Mouse (Mus musculus) embryonic facial prominence, embryonic 15.5 days (tissue): Measurements from ENCODE around the gene D630003M21Rik. TPM values are rescaled to one million over a fixed set of nuclear protein-coding genes. Genes with fewer than 3 reads are reported as not detected.

ENCODE experiments used
- ATAC-seq: fragments of 200-750 bp; cut with Nextera tagmentation; 2 replicates; pipeline ENCODE4 v1.8.0; 2017; ENCODE audit warnings: low read depth, moderate TSS enrichment; ENCODE audit not compliant: insufficient number of reproducible peaks, low FRiP score, low TSS enrichment
- H3K27ac ChIP-seq: fragments of 300-500 bp; sonication (generic); replicated peaks from 2 replicates; pipeline ENCODE4 v1.5.1; 2015; ENCODE audit warnings: mild to moderate bottlenecking, inconsistent platforms
- H3K27me3 ChIP-seq: fragments of 300-500 bp; sonication (generic); 2 replicates; pipeline ENCODE4 v1.6.1; 2015; ENCODE audit warnings: inconsistent platforms
- H3K36me3 ChIP-seq: fragments of 300-500 bp; sonication (generic); 2 replicates; pipeline ENCODE4 v1.6.1; 2015; ENCODE audit warnings: mild to moderate bottlenecking, inconsistent platforms
- H3K4me1 ChIP-seq: fragments of 300-500 bp; sonication (generic); 2 replicates; pipeline ENCODE4 v1.6.1; 2015; ENCODE audit warnings: inconsistent platforms
- H3K4me2 ChIP-seq: fragments of 300-500 bp; sonication (generic); replicated peaks from 2 replicates; pipeline ENCODE4 v1.6.1; 2015; ENCODE audit warnings: mild to moderate bottlenecking, inconsistent platforms
- H3K4me3 ChIP-seq: fragments of 300-500 bp; sonication (generic); replicated peaks from 2 replicates; pipeline ENCODE4 v1.5.1; 2015; ENCODE audit warnings: mild to moderate bottlenecking, inconsistent platforms
- H3K9ac ChIP-seq: fragments of 300-500 bp; sonication (generic); 2 replicates; pipeline ENCODE4 v1.6.1; 2015; ENCODE audit warnings: inconsistent platforms
- H3K9me3 ChIP-seq: fragments of 300-500 bp; sonication (generic); replicated peaks from 2 replicates; pipeline ENCODE4 v1.6.1; 2016; ENCODE audit warnings: inconsistent platforms
- WGBS: fragments of 180-500 bp; shearing (Covaris S2); methylation state at CpG from one replicate; pipeline ENCODE4 v1.1.7; 2015; 5-methylcytosine and 5-hydroxymethylcytosine counted together
- polyA plus RNA-seq: library from polyadenylated mRNA; unstranded; fragments of >200 nt; fragmentation: Nextera tagmentation; extraction: Ambion mirVana; gene quantifications from 2 replicates; pipeline ENCODE4 v1.2.1, GENCODE M21; 2015

Gene D630003M21Rik
- polyA plus RNA-seq, 1 experiment from 2014 or later, result 6.0 TPM

- no peak overlapping the region for H3K9ac ChIP-seq
- H3K36me3 ChIP-seq, result 0 out of 2 replicates have a peak, but pooled peaks cover 14% of the 10 kb centered on the region
- H3K27me3 ChIP-seq, result no peaks in the 10 kb centered on the region
- peaks cover 27% of the 10 kb centered on the region for H3K4me1 ChIP-seq
- no peak overlapping the region for H3K4me3 ChIP-seq
- H3K9me3 ChIP-seq, result no peaks in the 10 kb centered on the region
- no peak for ATAC-seq
- 33% methylated on average over 9 of the region's 9 CpGs for WGBS
- no peak overlapping the region for H3K4me2 ChIP-seq
- peak overlapping the region; percentile 29; the same call in 1 of the 2 replicates for H3K27ac ChIP-seq
Measured at GRCm38 (mm10) chr2:158215283-158216117, 13.5 kb downstream of the D630003M21Rik start.

GRCm38 (mm10) chr2:158211764-158212471, 17.1 kb downstream of the D630003M21Rik start:
- H3K4me3 ChIP-seq, result no peak overlapping the region
- H3K27ac ChIP-seq, result no peak overlapping the region
- H3K27me3 ChIP-seq, result no peaks in the 10 kb centered on the region
- H3K4me1 ChIP-seq, result peaks cover 43% of the 10 kb centered on the region
- H3K4me2 ChIP-seq, result no peak overlapping the region
- H3K36me3 ChIP-seq, result no peaks in the 10 kb centered on the region
- no peaks in the 10 kb centered on the region for H3K9me3 ChIP-seq
- no peak for ATAC-seq
- H3K9ac ChIP-seq, result no peak overlapping the region
- WGBS, result 60% methylated on average over 4 of the region's 4 CpGs

GRCm38 (mm10) chr2:158210958-158211357, 18.1 kb downstream of the D630003M21Rik start:
- H3K9ac ChIP-seq, result no peak overlapping the region
- no peak overlapping the region for H3K27ac ChIP-seq
- 19% methylated on average over 10 of the region's 10 CpGs for WGBS

GRCm38 (mm10) chr2:158210503-158210902, 18.5 kb downstream of the D630003M21Rik start:
- WGBS, result 42% methylated on average over 4 of the region's 4 CpGs

More at GRCm38 (mm10) chr2:158210958-158211357, 18.1 kb downstream of the D630003M21Rik start:
- no peaks in the 10 kb centered on the region for H3K36me3 ChIP-seq
- no peaks in the 10 kb centered on the region for H3K9me3 ChIP-seq
- H3K4me3 ChIP-seq, result no peak overlapping the region
- ATAC-seq, result no peak
- 0 out of 2 replicates have a peak overlapping the region, but pooled peaks have one; percentile 27 for H3K4me2 ChIP-seq
- peaks cover 43% of the 10 kb centered on the region for H3K4me1 ChIP-seq
- H3K27me3 ChIP-seq, result no peaks in the 10 kb centered on the region

GRCm38 (mm10) chr2:158209776-158210175, 19.2 kb downstream of the D630003M21Rik start:
- Histone ChIP-seq H3K36me3 (no peaks in the 10 kb centered on the region), H3K4me1 (peaks cover 34% of the 10 kb centered on the region), H3K4me3 (no peak overlapping the region), H3K27ac (no peak overlapping the region), H3K9ac (no peak overlapping the region), H3K4me2 (no peak overlapping the region), H3K27me3 (no peaks in the 10 kb centered on the region), H3K9me3 (no peaks in the 10 kb centered on the region)
- no peak for ATAC-seq
- WGBS, result 28% methylated on average over 9 of the region's 9 CpGs

More at GRCm38 (mm10) chr2:158210503-158210902, 18.5 kb downstream of the D630003M21Rik start:
- peaks cover 39% of the 10 kb centered on the region for H3K4me1 ChIP-seq
- ATAC-seq, result no peak
- H3K4me3 ChIP-seq, result no peak overlapping the region
- H3K9ac ChIP-seq, result no peak overlapping the region
- H3K9me3 ChIP-seq, result no peaks in the 10 kb centered on the region
- H3K27ac ChIP-seq, result no peak overlapping the region
- no peak overlapping the region for H3K4me2 ChIP-seq
- no peaks in the 10 kb centered on the region for H3K36me3 ChIP-seq
- H3K27me3 ChIP-seq, result no peaks in the 10 kb centered on the region

GRCm38 (mm10) chr2:158207848-158208247, 21.2 kb downstream of the D630003M21Rik start:
- WGBS, result 10% methylated on average over 12 of the region's 12 CpGs
- no peak overlapping the region for H3K4me3 ChIP-seq
- no peaks in the 10 kb centered on the region for H3K36me3 ChIP-seq
- no peak for ATAC-seq
- no peaks in the 10 kb centered on the region for H3K27me3 ChIP-seq
- H3K9me3 ChIP-seq, result no peaks in the 10 kb centered on the region
- H3K9ac ChIP-seq, result no peak overlapping the region
- H3K4me1 ChIP-seq, result peaks cover 34% of the 10 kb centered on the region
- H3K4me2 ChIP-seq, result no peak overlapping the region
- no peak overlapping the region for H3K27ac ChIP-seq

GRCm38 (mm10) chr2:158204114-158204513, 24.9 kb downstream of the D630003M21Rik start:
- WGBS, result 11% methylated on average over 7 of the region's 7 CpGs
- no peak for ATAC-seq

GRCm38 (mm10) chr2:158203686-158204085, 25.3 kb downstream of the D630003M21Rik start:
- no peak overlapping the region for H3K4me3 ChIP-seq
- no peak for ATAC-seq
- no peaks in the 10 kb centered on the region for H3K9me3 ChIP-seq
- no peak overlapping the region for H3K9ac ChIP-seq
- H3K36me3 ChIP-seq, result no peaks in the 10 kb centered on the region
- H3K27ac ChIP-seq, result no peak overlapping the region
- WGBS, result 78% methylated on average over 4 of the region's 4 CpGs
- no peak overlapping the region for H3K4me2 ChIP-seq
- H3K4me1 ChIP-seq, result 0 out of 2 replicates have a peak, but pooled peaks cover 7% of the 10 kb centered on the region
- H3K27me3 ChIP-seq, result no peaks in the 10 kb centered on the region

More at GRCm38 (mm10) chr2:158204114-158204513, 24.9 kb downstream of the D630003M21Rik start:
- H3K27me3 ChIP-seq, result no peaks in the 10 kb centered on the region
- no peak overlapping the region for H3K4me3 ChIP-seq
- H3K4me1 ChIP-seq, result 0 out of 2 replicates have a peak, but pooled peaks cover 7% of the 10 kb centered on the region
- H3K4me2 ChIP-seq, result no peak overlapping the region
- H3K27ac ChIP-seq, result no peak overlapping the region
- no peaks in the 10 kb centered on the region for H3K9me3 ChIP-seq
- no peak overlapping the region for H3K9ac ChIP-seq
- H3K36me3 ChIP-seq, result no peaks in the 10 kb centered on the region

GRCm38 (mm10) chr2:158199281-158199680, 29.7 kb downstream of the D630003M21Rik start:
- Histone ChIP-seq H3K4me1 (0 out of 2 replicates have a peak, but pooled peaks cover 5% of the 10 kb centered on the region), H3K27ac (no peak overlapping the region), H3K9me3 (no peaks in the 10 kb centered on the region), H3K4me2 (no peak overlapping the region), H3K27me3 (no peaks in the 10 kb centered on the region), H3K9ac (no peak overlapping the region), H3K36me3 (no peaks in the 10 kb centered on the region), H3K4me3 (no peak overlapping the region)
- 62% methylated on average over 3 of the region's 3 CpGs for WGBS
- ATAC-seq, result no peak

GRCm38 (mm10) chr2:158198861-158199260, 30.2 kb downstream of the D630003M21Rik start:
- Histone ChIP-seq H3K9ac (no peak overlapping the region), H3K27ac (no peak overlapping the region), H3K36me3 (no peaks in the 10 kb centered on the region), H3K4me2 (no peak overlapping the region), H3K27me3 (no peaks in the 10 kb centered on the region), H3K9me3 (no peaks in the 10 kb centered on the region), H3K4me1 (0 out of 2 replicates have a peak, but pooled peaks cover 5% of the 10 kb centered on the region), H3K4me3 (no peak overlapping the region)
- 87% methylated on average over 6 of the region's 6 CpGs for WGBS
- ATAC-seq, result no peak

GRCm38 (mm10) chr2:158197971-158198370, 31.1 kb downstream of the D630003M21Rik start:
- H3K9ac ChIP-seq, result no peak overlapping the region
- H3K27ac ChIP-seq, result no peak overlapping the region
- 84% methylated on average over 5 of the region's 5 CpGs for WGBS
- no peak for ATAC-seq
- no peak overlapping the region for H3K4me2 ChIP-seq
- H3K4me3 ChIP-seq, result no peak overlapping the region
- H3K27me3 ChIP-seq, result no peaks in the 10 kb centered on the region
- 0 out of 2 replicates have a peak, but pooled peaks cover 8% of the 10 kb centered on the region for H3K4me1 ChIP-seq
- H3K9me3 ChIP-seq, result no peaks in the 10 kb centered on the region
- H3K36me3 ChIP-seq, result no peaks in the 10 kb centered on the region
